Mouse (Mus musculus) liver, embryonic 14.5 days (tissue): ENCODE measurements around the gene Urad. TPM values are rescaled to one million over a fixed set of nuclear protein-coding genes. Genes with fewer than 3 reads are reported as not detected.

ENCODE experiments used
- ATAC-seq: fragments of 200-750 bp; cut with Nextera tagmentation; 2 replicates; pipeline ENCODE4 v1.8.0; 2017; ENCODE audit warnings: moderate number of reproducible peaks, mild to moderate bottlenecking, moderate library complexity; ENCODE audit not compliant: insufficient read depth
- DNase-seq, 3 experiments: peaks; one replicate each; pipeline ENCODE4 v3.0.0-alpha.2; 2012 to 2013; ENCODE audit warnings: low read depth in 3 of 3, low spot score in 3 of 3
- H3K27ac ChIP-seq: fragments of 300-500 bp; sonication (generic); 2 replicates; pipeline ENCODE4 v1.5.1; 2014; ENCODE audit warnings: moderate library complexity, mild to moderate bottlenecking, control low read depth, inconsistent platforms
- H3K27me3 ChIP-seq: fragments of 300-500 bp; sonication (generic); 2 replicates; pipeline ENCODE4 v1.6.1; 2014; ENCODE audit warnings: mild to moderate bottlenecking, low read length, moderate library complexity; ENCODE audit not compliant: control insufficient read depth, insufficient read depth
- H3K36me3 ChIP-seq: fragments of 300-500 bp; sonication (generic); replicated peaks from 2 replicates; pipeline ENCODE4 v1.6.1; 2014; ENCODE audit warnings: low read depth; ENCODE audit not compliant: control insufficient read depth, insufficient read depth
- H3K4me1 ChIP-seq, 2 experiments: fragments of 200-500 bp in 1 of 2; fragments of 300-500 bp in 1 of 2; sonication (generic) in 1 of 2; replicated peaks; 2 replicates each; pipeline ENCODE4 v1.6.1; 2012 to 2014; ENCODE audit warnings: antibody characterized with exemption in 1 of 2, inconsistent platforms in 1 of 2, low read length in 1 of 2; ENCODE audit not compliant: control insufficient read depth in 2 of 2, insufficient read depth in 2 of 2
- H3K4me2 ChIP-seq: fragments of 300-500 bp; sonication (generic); 2 replicates; pipeline ENCODE4 v1.6.1; 2014; ENCODE audit warnings: low read depth, mild to moderate bottlenecking, control low read depth, moderate library complexity
- H3K4me3 ChIP-seq, 2 experiments: fragments of 200-500 bp in 1 of 2; fragments of 300-500 bp in 1 of 2; sonication (generic) in 1 of 2; 2 replicates each; pipeline ENCODE4 v1.5.1; 2012 to 2014; ENCODE audit warnings: low read depth in 2 of 2, low read length in 2 of 2, mild to moderate bottlenecking in 2 of 2, control low read depth in 1 of 2, inconsistent platforms in 1 of 2, moderate library complexity in 1 of 2; ENCODE audit not compliant: insufficient read depth in 1 of 2
- H3K9ac ChIP-seq: fragments of 300-500 bp; sonication (generic); replicated peaks from 2 replicates; pipeline ENCODE4 v1.6.1; 2014; ENCODE audit warnings: mild to moderate bottlenecking, control low read depth, moderate library complexity
- H3K9me3 ChIP-seq: fragments of 300-500 bp; sonication (generic); 2 replicates; pipeline ENCODE4 v1.6.1; 2016; ENCODE audit warnings: low read length, mixed read lengths; ENCODE audit not compliant: control insufficient read depth
- CTCF ChIP-seq: IDR thresholded peaks from 2 replicates; pipeline ENCODE4 v1.5.1; 2016; ENCODE audit warnings: antibody characterized with exemption, low read depth, control low read depth
- EP300 ChIP-seq: IDR thresholded peaks from 2 replicates; pipeline ENCODE4 v1.6.1; 2016; ENCODE audit warnings: antibody characterized with exemption, low read depth
- WGBS: fragments of 180-500 bp; shearing (Covaris S2); extraction: QIAGEN DNeasy Blood & Tissue Kit; methylation state at CpG from one replicate; pipeline ENCODE4 v1.1.7; 2014; ENCODE audit not compliant: insufficient replicate concordance; 5-methylcytosine and 5-hydroxymethylcytosine counted together
- polyA plus RNA-seq, 2 experiments: library from polyadenylated mRNA; depleted of rRNA in 1 of 2; stranded (reverse) in 1 of 2; unstranded in 1 of 2; fragments of >200 nt; fragmentation: Nextera tagmentation in 1 of 2; extraction: Ambion mirVana in 1 of 2; gene quantifications; 2 replicates each; pipeline versions ENCODE4 v1.2.1 to v1.2.3; 2012 to 2014

Gene Urad
- polyA plus RNA-seq, 2 experiments: 0.30 to 1.1 TPM

- ATAC-seq (no peak), DNase-seq (no peak)
- H3K9ac ChIP-seq: no peak overlapping the region
- no peaks in the 10 kb centered on the region for H3K9me3 ChIP-seq
- TF ChIP-seq EP300 (no peak), CTCF (peak; percentile 56)
- no peaks in the 10 kb centered on the region for H3K36me3 ChIP-seq
- H3K27me3 ChIP-seq: peaks cover 45% of the 10 kb centered on the region
- no peak overlapping the region for H3K4me2 ChIP-seq
- WGBS: 29% methylated on average over 7 of the region's 7 CpGs
- peaks cover 0 to 3% of the 10 kb centered on the region in 2 experiments; a peak in 2 of 4 replicates for H3K4me1 ChIP-seq
- no peak overlapping the region for H3K27ac ChIP-seq
- no peak overlapping the region for H3K4me3 ChIP-seq
Measured at GRCm38 (mm10) chr5:147317991-147318390, 4.2 kb downstream of the Urad start.

GRCm38 (mm10) chr5:147317321-147317720 is 4.9 kb downstream of the Urad start:
- TF ChIP-seq EP300: no peak
- no peak overlapping the region for H3K4me2 ChIP-seq
- H3K36me3 ChIP-seq: no peaks in the 10 kb centered on the region
- no peak for ATAC-seq
- DNase-seq: no peak
- no peak overlapping the region for H3K9ac ChIP-seq
- no peaks in the 10 kb centered on the region for H3K4me1 ChIP-seq
- H3K9me3 ChIP-seq: no peaks in the 10 kb centered on the region
- WGBS: 5% methylated on average over 7 of the region's 7 CpGs
- H3K4me3 ChIP-seq: no peak overlapping the region
- H3K27me3 ChIP-seq: peaks cover 51% of the 10 kb centered on the region
- H3K27ac ChIP-seq: no peak overlapping the region

DNA sequence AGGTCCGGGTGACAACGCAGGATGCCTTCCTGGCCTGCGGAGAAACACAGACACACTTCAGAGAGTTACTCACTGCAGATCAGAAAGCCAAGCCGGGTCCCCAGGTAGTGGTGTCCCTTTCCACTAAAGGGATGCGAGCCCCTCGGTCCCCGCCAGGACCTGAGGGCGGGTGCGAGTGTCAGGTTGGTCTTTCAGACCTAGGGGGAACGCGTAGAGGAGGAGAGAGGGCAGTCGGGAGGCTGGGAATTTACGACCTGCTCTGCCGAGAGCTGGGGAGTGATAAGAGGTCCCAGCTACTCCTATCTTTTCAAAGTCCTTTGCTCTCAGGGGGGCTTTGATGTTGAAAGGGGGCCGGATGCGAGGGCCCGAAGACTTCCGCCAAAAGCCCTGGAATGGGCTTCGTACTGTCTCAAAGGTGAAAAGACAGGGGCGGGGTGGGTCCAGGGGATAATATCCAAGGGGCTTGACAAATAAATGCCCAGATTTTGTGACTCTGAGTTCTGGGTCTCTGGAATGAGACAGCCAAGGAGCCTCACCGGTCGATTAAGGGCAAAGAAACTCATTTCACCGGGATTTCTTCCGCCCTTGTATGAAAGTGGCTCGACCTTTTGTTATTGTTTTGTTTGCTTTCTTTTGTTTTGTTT is 6.7 kb downstream of the Urad start:
- DNase-seq: no peak
- TF ChIP-seq CTCF (no peak), EP300 (no peak)
- H3K9me3 ChIP-seq: no peaks in the 10 kb centered on the region
- H3K4me1 ChIP-seq: no peaks in the 10 kb centered on the region
- H3K9ac ChIP-seq: no peak overlapping the region
- H3K27me3 ChIP-seq: peaks cover 68% of the 10 kb centered on the region
- H3K27ac ChIP-seq: no peak overlapping the region
- H3K36me3 ChIP-seq: no peaks in the 10 kb centered on the region
- no peak overlapping the region for H3K4me2 ChIP-seq
- H3K4me3 ChIP-seq: no peak overlapping the region
- ATAC-seq: no peak
- 2% methylated on average over 25 of the region's 25 CpGs for WGBS

DNA sequence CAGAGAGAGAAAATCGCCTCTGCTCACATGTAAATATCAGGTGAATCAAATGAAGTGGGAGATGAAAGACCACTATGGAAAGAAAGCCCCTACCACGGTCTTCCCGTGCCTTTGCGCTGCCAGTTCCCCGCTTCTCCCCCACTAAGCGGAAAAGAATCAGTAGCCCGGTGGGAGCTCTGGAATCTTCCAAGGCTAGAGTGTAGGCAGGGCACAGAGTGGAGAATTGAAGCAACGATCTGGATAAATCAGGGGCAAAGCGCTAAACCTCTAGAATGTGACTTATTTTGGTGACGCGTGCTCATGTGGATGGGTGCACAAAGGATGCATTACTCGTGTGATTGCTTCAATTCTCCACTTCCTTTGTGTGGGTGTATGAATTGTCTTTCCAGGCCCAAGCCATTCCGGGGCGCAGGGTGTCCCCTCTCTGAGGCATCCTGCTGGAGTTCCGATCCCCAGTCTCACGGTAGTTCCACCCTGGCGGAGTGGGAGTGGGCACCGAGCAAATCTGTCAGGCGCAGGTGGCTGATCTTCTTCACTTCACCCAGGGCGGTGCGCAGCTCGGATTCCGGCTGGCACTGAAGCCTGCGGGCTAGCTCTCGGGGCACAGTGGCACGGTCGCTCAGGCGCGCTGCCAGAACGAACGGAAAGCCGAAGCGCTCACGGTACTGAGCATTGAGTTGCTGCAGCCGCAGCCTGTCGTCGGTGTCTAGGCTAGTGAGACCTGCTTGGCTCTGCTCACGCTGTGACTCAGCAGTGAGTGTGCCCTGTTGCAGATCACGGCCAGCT is 7.4 kb downstream of the Urad start:
- H3K4me1 ChIP-seq: no peaks in the 10 kb centered on the region
- 3% methylated on average over 39 of the region's 39 CpGs for WGBS
- no peak overlapping the region for H3K9ac ChIP-seq
- peaks cover 75% of the 10 kb centered on the region for H3K27me3 ChIP-seq
- H3K9me3 ChIP-seq: no peaks in the 10 kb centered on the region
- no peak overlapping the region for H3K27ac ChIP-seq
- no peak overlapping the region for H3K4me2 ChIP-seq
- no peak for DNase-seq
- no peaks in the 10 kb centered on the region for H3K36me3 ChIP-seq
- H3K4me3 ChIP-seq: no peak overlapping the region
- ATAC-seq: no peak
- TF ChIP-seq EP300 (no peak), CTCF (no peak)

DNA sequence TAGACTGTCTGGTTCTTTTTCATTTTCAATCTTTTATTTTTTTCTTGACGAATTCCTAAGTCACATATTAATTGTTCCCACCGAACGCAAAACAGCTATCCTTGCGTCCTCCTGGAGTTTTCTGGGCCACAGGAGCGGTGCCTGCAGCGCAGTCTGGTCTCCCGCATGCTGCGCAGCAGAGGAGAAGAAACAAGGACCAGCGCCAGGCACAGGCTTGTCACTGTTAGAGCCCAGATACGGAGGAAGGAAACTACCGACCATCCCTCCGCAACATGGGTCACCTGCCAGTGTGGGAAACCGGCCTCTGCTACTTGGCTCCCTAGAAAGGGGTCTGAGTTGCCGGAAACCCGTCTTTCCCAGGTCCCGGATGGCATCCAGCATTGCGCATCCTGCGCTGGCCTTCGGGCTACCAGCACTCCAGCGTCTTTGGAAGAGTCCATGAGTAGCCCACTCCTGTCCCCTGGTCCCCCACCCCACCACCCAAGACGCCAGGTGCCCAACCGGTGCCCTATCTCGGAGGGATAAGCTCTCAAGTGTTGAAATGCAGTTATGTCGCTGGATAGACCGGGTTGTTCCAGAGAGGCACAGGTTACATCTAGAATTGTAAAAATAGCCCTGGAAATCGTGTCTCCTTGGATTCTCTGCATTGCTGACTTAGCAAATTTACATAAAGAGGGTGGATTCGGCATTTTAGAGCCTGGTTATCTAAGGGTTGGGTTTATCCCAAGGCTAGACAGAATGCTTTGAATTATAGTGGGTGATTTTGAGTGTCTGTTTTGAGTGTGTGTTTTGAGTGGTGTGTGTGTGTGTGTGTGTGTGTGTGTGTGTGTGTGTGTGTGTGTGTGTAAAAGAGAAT is 9.2 kb downstream of the Urad start:
- no peak overlapping the region for H3K4me3 ChIP-seq
- no peaks in the 10 kb centered on the region for H3K36me3 ChIP-seq
- ATAC-seq: no peak
- no peak overlapping the region for H3K4me2 ChIP-seq
- no peak overlapping the region for H3K9ac ChIP-seq
- no peaks in the 10 kb centered on the region for H3K4me1 ChIP-seq
- peaks cover 91% of the 10 kb centered on the region for H3K27me3 ChIP-seq
- 5% methylated on average over 27 of the region's 27 CpGs for WGBS
- TF ChIP-seq CTCF: no peak
- no peak for TF ChIP-seq EP300
- no peak overlapping the region for H3K27ac ChIP-seq
- no peak for DNase-seq
- no peaks in the 10 kb centered on the region for H3K9me3 ChIP-seq
